Mouse (Mus musculus) kidney, embryonic 16.5 days (tissue): ENCODE measurements around the gene Gatb. TPM values are rescaled to one million over a fixed set of nuclear protein-coding genes. Genes with fewer than 3 reads are reported as not detected.
A peak's percentile ranks its signal among the peaks of the same experiment; 100 is the strongest.

ENCODE experiments used
- ATAC-seq: fragments of 200-750 bp; cut with Nextera tagmentation; 2 replicates; pipeline ENCODE4 v1.8.0; 2017; ENCODE audit warnings: moderate TSS enrichment; ENCODE audit not compliant: low FRiP score, low TSS enrichment
- H3K27ac ChIP-seq: fragments of 300-500 bp; sonication (generic); 2 replicates; pipeline ENCODE4 v1.5.1; 2014; ENCODE audit warnings: low read length
- H3K27me3 ChIP-seq: fragments of 300-500 bp; sonication (generic); 2 replicates; pipeline ENCODE4 v1.6.1; 2014; ENCODE audit warnings: low read length, control low read depth, mixed read lengths; ENCODE audit not compliant: insufficient read depth
- H3K36me3 ChIP-seq: fragments of 300-500 bp; sonication (generic); 2 replicates; pipeline ENCODE4 v1.6.1; 2014; ENCODE audit warnings: low read length, control low read depth, mixed read lengths; ENCODE audit not compliant: insufficient read depth
- H3K4me1 ChIP-seq: fragments of 300-500 bp; sonication (generic); 2 replicates; pipeline ENCODE4 v1.6.1; 2014; ENCODE audit warnings: low read length, control low read depth, mixed read lengths; ENCODE audit not compliant: insufficient read depth
- H3K4me2 ChIP-seq: fragments of 300-500 bp; sonication (generic); replicated peaks from 2 replicates; pipeline ENCODE4 v1.6.1; 2014; ENCODE audit warnings: low read depth, low read length
- H3K4me3 ChIP-seq: fragments of 300-500 bp; sonication (generic); 2 replicates; pipeline ENCODE4 v1.5.1; 2014; ENCODE audit warnings: mild to moderate bottlenecking, low read length
- H3K9ac ChIP-seq: fragments of 300-500 bp; sonication (generic); replicated peaks from 2 replicates; pipeline ENCODE4 v1.6.1; 2014; ENCODE audit warnings: low read length
- H3K9me3 ChIP-seq: fragments of 300-500 bp; sonication (generic); 2 replicates; pipeline ENCODE4 v1.6.1; 2016; ENCODE audit warnings: low read length, control low read depth
- WGBS: fragments of 180-500 bp; shearing (Covaris S2); extraction: QIAGEN DNeasy Blood & Tissue Kit; methylation state at CpG from one replicate; pipeline ENCODE4 v1.1.7; 2014; 5-methylcytosine and 5-hydroxymethylcytosine counted together
- polyA plus RNA-seq: library from polyadenylated mRNA; unstranded; fragments of >200 nt; fragmentation: Nextera tagmentation; extraction: Ambion mirVana; gene quantifications from 2 replicates; pipeline ENCODE4 v1.2.1, GENCODE M21; 2015

Gatb gene
- polyA plus RNA-seq, 1 experiment from 2014 or later: 29.5 TPM

- H3K9ac ChIP-seq: no peak overlapping the region
- H3K4me1 ChIP-seq: no peaks in the 10 kb centered on the region
- H3K4me2 ChIP-seq: no peak overlapping the region
- ATAC-seq: no peak
- H3K27me3 ChIP-seq: no peaks in the 10 kb centered on the region
- no peaks in the 10 kb centered on the region for H3K36me3 ChIP-seq
- whole genome bisulfite sequencing: 78% methylated on average over 7 of the region's 7 CpGs
- H3K4me3 ChIP-seq: no peak overlapping the region
- no peak overlapping the region for H3K27ac ChIP-seq
- no peaks in the 10 kb centered on the region for H3K9me3 ChIP-seq
Measured at GRCm38 (mm10) chr3:85645517-85646004, 71.6 kb downstream of the Gatb start.

DNA sequence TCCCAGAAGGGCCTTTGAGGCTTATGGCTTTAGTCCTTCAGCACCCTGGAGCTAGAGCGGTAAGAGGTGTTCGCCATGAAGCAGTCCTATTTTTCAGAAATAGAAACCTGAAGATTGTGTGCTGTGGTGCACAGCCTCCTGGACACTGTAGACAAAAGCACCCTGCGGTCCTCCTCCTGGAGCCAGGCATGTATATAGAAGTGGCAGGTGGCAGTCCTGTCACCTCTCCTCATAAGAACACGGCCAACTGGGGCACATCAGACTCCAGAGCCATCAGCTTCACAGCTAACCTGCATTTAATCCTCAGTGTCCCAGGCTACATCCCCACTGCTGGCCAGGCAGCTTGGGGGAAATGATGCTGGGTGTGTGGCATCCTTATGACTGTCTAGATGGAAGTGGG is 75.3 kb downstream of the Gatb start:
- WGBS: 94% methylated on average over 4 of the region's 4 CpGs
- Histone ChIP-seq H3K27ac (no peak overlapping the region), H3K9ac (no peak overlapping the region), H3K36me3 (no peaks in the 10 kb centered on the region), H3K4me3 (no peak overlapping the region), H3K4me1 (no peaks in the 10 kb centered on the region), H3K27me3 (no peaks in the 10 kb centered on the region), H3K9me3 (no peaks in the 10 kb centered on the region), H3K4me2 (no peak overlapping the region)
- ATAC-seq: no peak

DNA sequence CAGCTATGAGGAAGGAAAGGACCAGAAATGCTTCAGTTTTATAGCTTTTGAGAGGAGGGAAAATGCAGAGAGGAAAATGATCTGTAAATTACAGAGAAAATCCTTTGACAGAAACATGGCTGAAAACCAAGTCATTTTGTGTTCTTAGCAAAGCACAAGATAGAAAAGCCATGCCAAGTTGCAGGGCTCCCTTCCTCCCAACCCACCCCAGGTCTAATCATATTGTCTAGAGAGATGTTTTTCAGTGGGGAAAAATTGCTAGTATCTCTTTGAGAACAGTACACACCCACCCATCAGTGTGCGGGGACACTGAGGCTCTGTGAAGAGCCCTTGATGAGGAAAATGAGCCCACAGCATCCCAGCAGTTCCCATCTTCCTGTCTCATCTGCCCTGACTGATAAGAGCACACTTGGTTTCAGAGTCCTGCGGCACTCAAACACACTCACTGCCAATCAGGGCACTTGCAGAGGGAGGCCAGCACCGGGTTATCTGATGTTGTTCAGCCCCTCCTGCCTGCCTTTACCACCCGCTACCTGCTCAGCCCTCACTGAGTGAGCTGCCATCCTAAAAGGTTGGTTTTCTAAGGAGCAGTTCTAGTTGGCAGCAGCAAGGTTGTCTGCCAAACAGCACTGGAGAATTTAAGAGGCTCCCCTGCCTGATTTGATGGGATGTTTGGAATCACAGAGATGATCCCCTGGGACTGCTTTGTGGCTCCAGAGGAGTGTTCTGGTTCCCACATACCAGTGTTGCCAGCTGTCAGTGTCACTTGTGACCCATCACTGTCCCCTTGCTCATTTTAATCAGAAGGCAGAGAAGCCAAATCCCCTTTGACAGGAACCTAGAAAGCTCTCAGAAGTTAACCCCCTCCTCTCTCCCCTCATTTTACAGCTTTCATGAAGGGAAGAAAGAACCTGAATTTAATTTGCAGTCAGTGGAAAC is 79.1 kb downstream of the Gatb start:
- no peak for ATAC-seq
- WGBS: 69% methylated on average over 4 of the region's 4 CpGs

GRCm38 (mm10) chr3:85655538-85655937 is 81.6 kb downstream of the Gatb start:
- no peak overlapping the region for H3K4me2 ChIP-seq
- no peak for ATAC-seq
- no peaks in the 10 kb centered on the region for H3K4me1 ChIP-seq
- WGBS: 94% methylated on average over 3 of the region's 3 CpGs
- no peaks in the 10 kb centered on the region for H3K36me3 ChIP-seq
- H3K27ac ChIP-seq: no peak overlapping the region
- H3K27me3 ChIP-seq: no peaks in the 10 kb centered on the region
- no peak overlapping the region for H3K9ac ChIP-seq
- no peaks in the 10 kb centered on the region for H3K9me3 ChIP-seq
- H3K4me3 ChIP-seq: no peak overlapping the region

More for the DNA sequence above, 79.1 kb downstream of the Gatb start:
- Histone ChIP-seq H3K9ac (no peak overlapping the region), H3K4me3 (no peak overlapping the region), H3K4me2 (no peak overlapping the region), H3K4me1 (no peaks in the 10 kb centered on the region), H3K27ac (no peak overlapping the region), H3K36me3 (no peaks in the 10 kb centered on the region), H3K9me3 (no peaks in the 10 kb centered on the region), H3K27me3 (no peaks in the 10 kb centered on the region)

GRCm38 (mm10) chr3:85659681-85660080 is 85.8 kb downstream of the Gatb start:
- Histone ChIP-seq H3K4me2 (no peak overlapping the region), H3K27ac (no peak overlapping the region), H3K27me3 (no peaks in the 10 kb centered on the region), H3K9ac (no peak overlapping the region), H3K4me3 (no peak overlapping the region), H3K36me3 (no peaks in the 10 kb centered on the region), H3K4me1 (peaks cover 16% of the 10 kb centered on the region; the same call in 1 of the 2 replicates), H3K9me3 (no peaks in the 10 kb centered on the region)
- 91% methylated on average over 7 of the region's 7 CpGs for WGBS
- no peak for ATAC-seq

- 51% methylated on average over 10 of the region's 10 CpGs for whole genome bisulfite sequencing
Measured at GRCm38 (mm10) chr3:85661926-85662813, 88.3 kb downstream of the Gatb start.

DNA sequence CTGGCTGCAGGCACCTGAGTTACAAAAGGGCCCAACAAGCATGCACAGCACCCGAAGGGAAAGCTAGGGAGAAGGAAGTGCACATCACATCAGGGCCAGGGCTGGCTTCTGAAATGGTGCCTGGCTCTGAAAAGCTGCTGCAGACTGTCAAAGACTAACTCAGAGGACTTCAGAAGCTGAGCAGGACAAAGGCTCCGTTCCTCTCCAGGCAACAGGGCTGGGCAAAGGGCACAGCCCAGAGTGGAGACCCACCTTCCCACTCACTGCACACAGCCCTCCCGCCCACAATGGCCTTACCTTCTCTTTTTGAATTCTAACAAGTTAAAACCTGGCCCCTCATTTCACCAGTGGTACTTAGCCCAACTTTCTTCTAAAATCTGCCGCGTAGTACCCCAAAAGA is 89.9 kb downstream of the Gatb start:
- H3K9ac ChIP-seq: no peak overlapping the region; the same call in 1 of the 2 replicates

More at GRCm38 (mm10) chr3:85661926-85662813, 88.3 kb downstream of the Gatb start:
- Histone ChIP-seq H3K9me3 (no peaks in the 10 kb centered on the region), H3K27ac (no peak overlapping the region), H3K4me1 (peaks cover 32% of the 10 kb centered on the region), H3K36me3 (no peaks in the 10 kb centered on the region), H3K27me3 (no peaks in the 10 kb centered on the region), H3K4me3 (no peak overlapping the region), H3K4me2 (no peak overlapping the region), H3K9ac (no peak overlapping the region)
- no peak for ATAC-seq

GRCm38 (mm10) chr3:85664591-85665171 is 90.8 kb downstream of the Gatb start:
- H3K9me3 ChIP-seq: no peaks in the 10 kb centered on the region
- H3K27me3 ChIP-seq: no peaks in the 10 kb centered on the region
- H3K4me3 ChIP-seq: no peak overlapping the region
- no peak overlapping the region for H3K4me2 ChIP-seq
- H3K9ac ChIP-seq: no peak overlapping the region
- 68% methylated on average over 10 of the region's 10 CpGs for WGBS
- ATAC-seq: peak; percentile 33; the same call in 1 of the 2 replicates
- peak overlapping the region; percentile 41; the same call in 1 of the 2 replicates for H3K27ac ChIP-seq
- peaks cover 32% of the 10 kb centered on the region for H3K4me1 ChIP-seq
- H3K36me3 ChIP-seq: no peaks in the 10 kb centered on the region

More for the DNA sequence above, 89.9 kb downstream of the Gatb start:
- 0 out of 2 replicates have a peak, but pooled peaks have one; percentile 61 for ATAC-seq
- peak overlapping the region; percentile 43; the same call in 1 of the 2 replicates for H3K27ac ChIP-seq
- H3K9me3 ChIP-seq: no peaks in the 10 kb centered on the region
- peaks cover 32% of the 10 kb centered on the region for H3K4me1 ChIP-seq
- H3K36me3 ChIP-seq: no peaks in the 10 kb centered on the region
- no peaks in the 10 kb centered on the region for H3K27me3 ChIP-seq
- H3K4me2 ChIP-seq: no peak overlapping the region
- H3K4me3 ChIP-seq: no peak overlapping the region
- WGBS: 77% methylated on average over 5 of the region's 5 CpGs

- Histone ChIP-seq H3K4me2 (no peak overlapping the region), H3K27ac (0 out of 2 replicates have a peak overlapping the region, but pooled peaks have one; percentile 31), H3K9me3 (no peaks in the 10 kb centered on the region), H3K9ac (no peak overlapping the region), H3K4me1 (peaks cover 32% of the 10 kb centered on the region), H3K36me3 (no peaks in the 10 kb centered on the region), H3K27me3 (no peaks in the 10 kb centered on the region), H3K4me3 (no peak overlapping the region)
- ATAC-seq: peak; percentile 80
- 48% methylated on average over 3 of the region's 3 CpGs for WGBS
Measured at GRCm38 (mm10) chr3:85666166-85666565, 92.2 kb downstream of the Gatb start.
